Mouse (Mus musculus) cerebellum, postnatal 36 days (tissue): ENCODE data around the gene Rbfox1.

Experiments
- DNase-seq, 2 experiments: peaks; one replicate each; pipeline ENCODE4 v3.0.0; 2021 to 2022; ENCODE audit warnings: mixed read lengths in 2 of 2

The Rbfox1 gene

DNA sequence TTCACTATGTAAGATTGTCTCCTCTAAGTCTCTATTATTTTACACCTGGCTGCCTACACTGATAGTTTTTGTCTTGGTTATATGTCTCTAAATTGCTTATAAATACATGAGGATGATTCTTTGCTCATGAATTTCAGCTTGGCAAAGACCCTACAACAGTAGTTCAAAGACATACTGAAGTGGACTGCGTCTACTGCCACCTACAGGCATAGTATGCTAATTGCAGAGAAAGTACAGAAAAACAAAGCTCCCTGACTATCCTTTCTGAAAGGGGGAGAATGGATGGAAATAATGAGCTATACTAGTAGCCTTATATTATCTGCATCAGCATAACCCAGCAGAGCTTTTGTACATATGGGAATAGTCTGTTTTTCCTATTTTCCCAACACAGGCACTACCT, 1390.7 kb downstream of the Rbfox1 start:
- DNase-seq, result no peak

DNA sequence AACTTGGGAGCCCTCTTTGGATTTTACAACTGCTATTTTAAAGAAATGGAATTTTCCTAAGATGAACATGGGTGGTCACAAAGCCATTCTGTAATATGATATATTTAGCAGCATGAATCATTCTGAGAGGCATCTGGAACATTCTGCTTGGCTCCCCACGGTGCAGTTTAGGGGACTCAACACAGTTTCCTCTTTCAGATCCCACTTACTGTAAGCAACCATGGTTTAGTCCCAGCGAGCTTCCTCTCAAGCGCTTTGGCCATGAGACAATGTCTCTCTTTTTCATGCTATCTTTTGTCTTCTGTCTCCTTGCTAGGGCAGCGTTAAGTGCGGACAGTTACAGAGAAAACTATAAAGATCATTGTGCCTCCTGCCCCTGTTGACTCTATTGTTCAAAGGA, 1394.4 kb downstream of the Rbfox1 start:
- DNase-seq, result peak; percentile 26 to 46

DNA sequence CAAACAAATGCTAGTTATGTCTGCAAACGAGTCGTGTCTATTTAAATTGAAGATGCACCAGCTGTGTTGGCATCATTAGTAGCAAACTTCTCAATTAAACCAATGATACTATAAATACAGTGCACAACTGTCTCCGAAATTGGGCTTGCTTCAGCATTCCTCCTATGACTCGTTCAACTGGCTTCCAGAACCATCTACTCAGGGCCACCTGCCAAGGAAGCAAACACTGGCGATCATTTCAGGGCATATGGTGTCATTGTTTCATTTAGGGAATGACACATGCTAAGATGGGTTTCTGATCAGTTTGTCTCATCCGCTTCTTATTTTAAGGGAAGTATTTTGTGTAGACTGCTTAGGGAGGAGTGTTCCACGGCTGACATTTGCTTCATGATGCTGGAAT, 1397.1 kb downstream of the Rbfox1 start:
- DNase-seq, result peak; percentile 75 to 80

DNA sequence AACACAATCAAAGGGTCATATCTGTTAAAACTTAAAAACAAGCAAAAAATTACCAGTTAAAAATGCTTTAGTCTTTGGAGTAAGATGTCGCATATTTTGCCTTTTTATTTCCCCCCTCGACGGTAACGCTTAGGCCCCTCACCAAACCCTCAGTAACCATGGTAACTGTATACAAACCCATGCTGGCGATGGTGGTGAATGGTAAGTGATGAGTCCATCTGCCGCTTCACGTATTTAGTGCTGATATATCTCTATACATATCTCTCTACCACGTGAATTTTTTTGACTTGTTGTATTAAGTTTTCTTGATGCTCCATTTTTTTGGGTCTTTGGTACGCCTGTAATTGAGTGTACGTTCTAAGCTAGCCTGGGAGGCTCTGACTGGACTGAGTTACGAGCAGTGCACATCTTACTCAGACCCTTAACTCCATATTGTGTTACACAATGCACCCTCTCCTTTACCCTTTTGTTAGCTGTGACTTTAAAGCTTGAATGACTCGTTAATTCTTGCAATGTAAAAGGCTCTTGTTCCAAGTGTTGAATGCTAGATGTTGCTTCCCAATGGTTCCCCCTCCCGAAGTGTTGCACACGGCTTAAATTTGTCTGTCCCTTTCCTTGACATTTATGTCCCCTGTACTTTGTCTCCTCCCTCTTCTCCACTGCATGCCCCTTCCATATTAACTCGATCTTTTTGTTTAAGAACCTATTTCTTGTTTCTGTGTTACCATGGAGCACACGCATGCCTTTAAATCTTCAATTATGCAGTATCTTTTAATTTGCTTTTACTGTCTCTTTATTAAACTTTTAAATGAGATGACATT, 1408.0 kb downstream of the Rbfox1 start:
- no peak for DNase-seq

DNA sequence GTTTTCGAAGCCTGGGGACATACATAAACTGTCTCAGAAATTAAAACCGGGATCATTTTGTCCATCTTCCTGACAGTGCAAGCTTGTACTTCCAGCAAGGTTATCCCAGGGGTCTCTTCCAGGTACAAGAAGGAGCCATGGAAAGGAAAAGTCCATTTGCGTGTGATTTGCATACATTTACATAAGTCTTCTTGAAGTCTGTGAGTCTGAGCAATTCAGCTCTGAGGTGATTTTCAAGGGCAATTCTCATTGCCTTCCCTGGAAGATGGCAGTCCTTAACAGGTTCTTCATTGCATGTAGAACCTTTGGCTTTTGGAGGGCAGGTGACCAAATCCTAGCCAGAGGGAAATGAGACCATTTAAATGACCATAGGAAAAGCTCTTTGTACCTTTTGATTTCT, 1417.3 kb downstream of the Rbfox1 start:
- DNase-seq, result no peak

DNA sequence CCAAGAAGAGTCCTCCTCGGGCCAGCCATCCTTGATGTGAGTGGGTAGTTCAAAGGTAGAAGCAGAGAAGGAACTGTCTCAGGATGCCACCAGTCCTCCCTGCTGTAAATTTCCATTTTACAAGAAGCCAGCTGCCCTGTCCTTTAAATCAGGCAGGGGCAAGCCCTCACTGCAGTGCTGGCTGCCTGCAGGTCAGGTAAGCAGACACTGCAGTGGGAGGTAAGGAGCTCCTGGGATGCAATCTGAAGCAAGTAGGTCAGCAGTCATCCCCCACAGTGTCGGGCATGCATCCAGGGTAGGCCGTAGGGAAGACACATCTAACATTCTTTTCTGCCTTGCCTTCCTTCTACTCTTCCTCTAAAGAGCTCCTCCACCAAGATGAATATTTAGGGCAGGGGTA, 1444.0 kb downstream of the Rbfox1 start:
- DNase-seq, result peak; percentile 62 to 67

DNA sequence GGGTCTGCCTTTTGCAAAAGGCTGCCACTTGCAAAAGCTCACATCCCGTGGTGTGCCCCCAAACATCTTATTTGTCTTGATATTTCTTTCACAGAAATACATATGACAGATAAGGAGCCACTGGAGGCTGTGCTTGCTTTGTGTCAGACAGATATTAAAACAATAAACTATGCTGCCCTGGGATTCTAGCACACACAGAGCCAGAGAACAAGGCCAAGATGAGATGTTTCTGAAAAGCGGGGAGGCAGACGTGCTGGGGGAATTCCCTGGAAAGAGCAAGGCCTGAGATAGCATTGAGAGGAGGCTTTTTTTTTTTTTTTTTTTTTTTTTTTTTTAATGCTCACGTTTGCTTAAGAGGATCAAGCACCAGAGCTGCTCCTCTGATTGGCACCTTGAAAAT, 1456.0 kb downstream of the Rbfox1 start:
- no peak for DNase-seq

DNA sequence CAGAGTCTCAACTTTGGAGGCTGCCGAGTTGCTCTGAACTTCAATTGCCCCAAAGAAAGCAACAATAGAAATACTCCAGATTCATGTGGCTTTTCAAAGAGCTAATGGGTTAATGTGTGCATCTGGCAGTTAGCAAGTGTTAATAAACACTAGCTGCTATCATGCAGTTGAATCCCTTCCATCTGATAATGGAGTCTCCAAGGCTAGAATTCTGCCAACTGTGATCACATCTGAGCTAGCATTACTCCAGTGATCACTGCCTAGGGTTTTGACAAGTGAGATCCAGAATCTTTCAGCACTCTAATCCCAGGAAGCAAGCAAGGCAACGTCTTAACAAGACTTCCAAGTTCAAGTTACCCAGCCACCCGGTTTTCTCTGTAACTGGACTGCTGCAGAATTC, 1460.1 kb downstream of the Rbfox1 start:
- DNase-seq, result no peak

DNA sequence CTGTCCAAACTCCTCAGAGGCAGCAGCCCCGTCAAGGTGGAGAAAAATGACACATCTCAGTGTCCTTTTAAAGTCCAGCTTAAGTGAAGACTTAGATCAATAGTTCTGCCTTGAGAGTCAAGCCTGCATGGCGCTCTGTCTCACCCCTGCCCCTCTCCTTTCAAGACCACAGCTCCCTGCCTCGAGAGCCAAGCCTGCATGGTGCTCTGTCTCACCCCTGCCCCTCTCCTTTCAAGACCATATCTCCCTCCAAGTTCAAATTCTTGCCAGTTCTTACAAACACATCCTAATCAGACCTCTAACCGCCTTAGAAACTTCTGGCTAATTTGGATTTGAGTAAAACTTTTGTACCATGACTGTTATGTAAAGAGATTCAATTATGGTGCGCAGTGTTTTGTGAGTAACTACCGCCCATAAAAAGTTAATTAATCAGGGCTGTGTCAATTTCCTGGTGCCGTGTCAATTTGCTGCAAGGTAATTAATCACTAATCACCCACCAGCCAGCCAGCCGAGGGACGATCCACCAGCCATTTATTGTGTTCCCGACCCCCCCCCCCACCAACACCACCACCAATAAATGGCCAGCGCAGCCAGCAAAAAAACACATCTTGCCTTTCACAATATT, 1461.0 kb downstream of the Rbfox1 start:
- no peak for DNase-seq

DNA sequence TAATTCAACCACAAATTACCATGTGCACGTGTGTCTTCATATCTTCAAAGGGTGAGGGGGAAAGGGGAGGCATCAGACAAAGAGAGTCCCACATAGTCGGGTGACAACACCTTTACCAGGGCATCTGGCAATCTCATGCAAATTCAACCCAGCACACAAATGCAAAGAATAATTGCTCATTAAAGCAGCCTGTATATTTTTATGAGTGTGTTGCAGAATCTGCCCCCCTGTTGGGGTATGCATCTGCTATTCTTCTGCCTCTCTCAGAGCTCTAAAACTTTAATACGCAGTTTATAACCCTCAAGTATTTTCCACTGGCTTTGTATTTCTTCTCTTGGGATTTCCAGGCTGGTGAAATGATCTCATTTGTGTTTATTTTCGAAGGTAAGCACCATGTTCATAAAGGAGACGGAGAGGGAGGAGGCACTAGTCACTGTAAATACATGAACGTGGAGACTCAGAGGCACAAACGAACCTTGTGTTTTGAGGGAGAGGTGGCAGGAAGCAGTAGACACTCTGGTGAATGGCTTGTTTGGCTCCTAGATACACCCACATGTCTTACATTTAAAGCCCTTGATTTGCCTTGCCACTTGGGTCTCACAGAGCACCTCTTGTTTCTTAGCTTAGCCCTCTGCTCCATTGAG, 1462.5 kb downstream of the Rbfox1 start:
- DNase-seq, result no peak

DNA sequence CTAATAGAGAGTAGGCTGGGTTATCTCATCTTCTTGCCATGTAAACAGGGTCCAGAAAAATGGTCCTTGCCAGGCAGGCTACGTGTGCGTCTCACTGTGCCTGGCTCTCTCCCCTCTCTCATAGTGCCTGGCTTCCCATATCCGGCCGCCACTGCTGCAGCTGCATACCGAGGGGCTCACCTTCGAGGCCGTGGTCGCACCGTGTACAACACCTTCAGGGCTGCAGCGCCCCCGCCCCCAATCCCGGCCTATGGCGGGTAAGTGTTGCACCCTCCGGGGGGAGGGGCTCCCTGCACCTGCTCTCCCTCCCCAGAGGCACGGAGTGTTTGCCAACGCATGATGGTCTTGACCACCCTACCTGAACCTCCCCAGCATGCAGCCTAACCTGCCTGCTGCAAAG, 1467.7 kb downstream of the Rbfox1 start:
- no peak for DNase-seq

DNA sequence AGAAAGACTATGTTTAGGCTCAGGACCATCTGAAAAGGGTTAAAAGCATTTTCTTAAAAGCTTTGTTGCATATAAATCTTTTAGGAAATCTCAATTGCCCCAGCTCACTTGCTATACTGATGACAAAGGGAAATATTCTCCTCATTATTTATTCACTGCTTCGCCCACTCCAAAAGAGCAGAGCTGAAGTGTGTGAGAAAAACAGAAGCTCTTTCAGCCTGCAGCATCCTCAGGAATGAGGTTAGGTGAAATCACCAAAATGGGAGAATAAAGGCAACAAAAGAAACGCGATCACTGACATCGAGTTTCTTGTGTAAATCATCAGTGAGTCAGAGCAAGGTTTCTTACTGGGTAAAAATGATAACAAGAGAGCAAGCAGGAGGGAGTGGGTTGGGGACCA, 1469.0 kb downstream of the Rbfox1 start:
- no peak for DNase-seq

DNA sequence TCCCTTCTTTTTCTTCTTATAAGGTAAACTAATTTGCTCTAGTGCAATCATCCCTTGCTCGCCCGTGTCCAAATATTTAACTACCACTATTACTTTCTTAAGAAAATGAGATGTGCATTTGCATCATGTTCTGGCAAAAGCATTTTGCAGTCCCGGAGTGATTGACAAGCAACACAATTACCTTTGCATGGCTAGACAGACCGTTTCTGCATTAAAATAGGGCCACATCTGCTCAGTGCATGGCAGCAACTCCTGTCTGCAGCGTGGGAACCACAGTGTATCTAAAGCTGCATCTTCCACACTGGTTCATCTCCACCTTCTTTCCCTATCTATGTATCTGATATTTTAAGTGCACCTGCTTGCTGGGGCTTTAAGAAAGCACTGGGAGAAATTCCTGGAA, 1473.9 kb downstream of the Rbfox1 start:
- no peak for DNase-seq

DNA sequence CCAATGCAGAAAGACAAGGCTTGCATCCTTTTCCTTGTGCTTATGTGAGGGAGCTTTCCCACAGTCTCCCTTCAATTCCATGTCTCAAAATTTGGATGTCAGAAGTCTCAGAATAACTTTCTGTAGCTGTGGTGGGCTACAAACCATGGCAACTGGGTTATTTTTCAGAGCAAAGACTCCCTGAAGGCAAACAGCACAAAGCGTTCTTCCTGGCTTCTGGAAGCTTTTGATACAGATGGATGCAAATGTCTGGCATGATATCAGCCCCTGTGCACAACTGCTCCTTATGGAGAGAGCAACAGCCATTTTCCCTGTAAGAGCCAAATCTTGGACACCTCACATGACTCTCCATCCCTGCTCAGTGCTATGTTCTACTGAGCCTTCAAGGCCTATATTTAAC, 1475.6 kb downstream of the Rbfox1 start:
- no peak for DNase-seq

DNA sequence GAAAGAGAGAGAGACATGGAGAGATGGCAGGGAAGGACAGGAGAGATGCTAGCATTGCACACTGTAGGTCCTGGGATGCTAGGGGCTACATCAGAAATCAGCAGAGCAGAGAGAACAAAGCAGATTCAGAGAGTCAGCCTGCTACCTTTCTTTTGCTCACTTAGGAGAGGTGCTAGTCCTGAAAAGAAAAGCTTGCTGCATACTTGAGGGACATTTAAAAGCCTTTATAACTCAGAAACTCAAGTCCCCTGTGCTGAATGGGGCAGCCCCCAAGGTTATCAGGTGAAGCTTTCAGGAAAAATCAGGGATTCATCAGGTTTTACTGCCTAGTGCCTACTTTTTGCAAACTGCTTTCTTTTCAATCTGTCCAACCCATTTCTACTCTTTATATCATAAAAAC, 1480.7 kb downstream of the Rbfox1 start:
- no peak for DNase-seq

DNA sequence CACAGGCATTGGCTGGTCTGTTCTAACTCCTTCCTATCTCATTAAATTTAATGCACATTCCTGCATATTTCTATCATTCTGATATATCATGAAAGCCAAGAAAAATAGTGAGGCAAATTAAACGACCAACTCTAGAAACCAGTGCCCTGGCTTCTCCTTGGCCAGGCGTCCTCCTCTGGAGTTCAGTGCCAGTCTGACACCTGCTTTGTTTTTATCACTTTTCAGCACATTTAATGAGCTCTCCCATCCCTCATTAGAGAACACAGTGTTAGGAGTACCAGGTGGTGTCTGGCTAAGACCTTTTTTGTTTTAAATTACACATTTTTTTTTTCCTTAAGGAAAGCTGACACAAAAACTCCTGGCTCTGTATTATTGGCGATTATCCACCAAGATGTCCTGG, 1489.0 kb downstream of the Rbfox1 start:
- no peak for DNase-seq

DNA sequence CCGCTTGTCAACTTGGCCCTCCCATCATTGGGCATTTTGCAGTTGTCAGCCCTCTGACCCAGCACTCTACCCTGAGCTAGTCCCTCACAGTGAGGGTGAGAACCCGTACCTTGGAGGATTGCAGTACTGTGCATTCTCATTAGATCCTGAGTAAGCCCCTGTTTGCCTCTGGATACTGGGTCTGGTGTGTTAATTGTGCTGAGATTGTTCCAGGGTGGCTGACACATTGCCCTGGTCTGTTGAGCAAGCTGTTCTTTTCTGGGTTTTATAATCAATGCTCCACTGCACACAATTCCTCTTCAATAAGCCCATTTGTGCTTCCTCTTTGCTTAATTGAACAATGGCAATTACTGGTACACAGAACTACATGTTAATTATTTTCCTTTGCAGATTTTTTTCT, 1489.5 kb downstream of the Rbfox1 start:
- DNase-seq, result no peak

DNA sequence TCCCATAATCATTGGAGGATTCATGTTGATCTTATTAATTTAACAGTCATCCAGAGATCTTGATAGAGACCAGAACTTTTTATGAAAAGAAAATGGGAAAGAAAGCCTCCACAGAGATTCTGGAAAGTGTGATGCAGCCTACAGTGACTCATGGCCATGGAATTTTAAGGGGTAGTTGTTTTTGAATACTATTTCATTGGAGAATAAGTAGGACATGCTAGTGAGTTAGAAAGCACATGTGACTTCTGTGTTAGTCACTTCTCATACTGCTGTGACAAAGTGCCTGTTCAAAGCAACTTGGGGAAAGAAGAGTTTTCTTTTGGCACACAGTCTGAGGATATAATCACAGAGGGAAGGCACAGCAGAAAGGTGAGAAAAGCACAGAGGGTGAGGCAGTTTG, 1510.9 kb downstream of the Rbfox1 start:
- DNase-seq, result no peak

DNA sequence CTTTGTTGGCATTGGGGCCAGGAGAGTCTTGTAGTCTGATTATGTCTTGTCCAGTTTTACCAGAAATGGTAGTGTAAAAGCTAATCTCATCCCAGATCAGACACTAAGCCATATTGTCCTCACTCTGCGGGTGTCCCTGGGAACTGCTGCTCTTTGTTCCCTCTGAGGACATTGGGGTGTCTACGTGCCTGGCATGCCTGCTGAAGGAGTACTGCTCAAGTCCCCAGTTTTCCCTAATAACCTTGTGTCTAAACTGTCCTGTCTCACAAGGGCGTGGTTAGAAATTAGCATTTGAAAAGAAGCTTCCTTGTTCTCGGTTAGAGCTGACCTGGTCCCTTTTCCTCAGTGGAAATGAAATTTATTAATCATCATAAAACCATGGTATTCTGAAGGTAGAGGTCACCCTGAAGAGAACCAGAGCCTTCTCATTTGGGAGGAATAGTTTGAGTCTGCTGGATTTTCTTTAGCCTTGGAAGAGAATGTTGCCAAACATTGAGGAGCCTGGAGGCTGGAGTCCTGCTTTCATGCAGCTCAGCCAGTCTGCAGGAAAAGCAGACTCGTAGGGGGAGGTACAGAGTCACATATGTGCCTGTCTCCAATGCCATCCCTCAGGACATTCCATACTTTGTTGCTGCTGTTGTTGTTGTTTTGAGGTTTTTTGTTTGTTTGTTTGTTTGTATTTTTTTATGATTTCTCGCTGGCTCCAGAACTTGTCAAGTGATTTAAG, 1519.8 kb downstream of the Rbfox1 start:
- DNase-seq, result peak in 1 of 2 experiments; percentile 15

DNA sequence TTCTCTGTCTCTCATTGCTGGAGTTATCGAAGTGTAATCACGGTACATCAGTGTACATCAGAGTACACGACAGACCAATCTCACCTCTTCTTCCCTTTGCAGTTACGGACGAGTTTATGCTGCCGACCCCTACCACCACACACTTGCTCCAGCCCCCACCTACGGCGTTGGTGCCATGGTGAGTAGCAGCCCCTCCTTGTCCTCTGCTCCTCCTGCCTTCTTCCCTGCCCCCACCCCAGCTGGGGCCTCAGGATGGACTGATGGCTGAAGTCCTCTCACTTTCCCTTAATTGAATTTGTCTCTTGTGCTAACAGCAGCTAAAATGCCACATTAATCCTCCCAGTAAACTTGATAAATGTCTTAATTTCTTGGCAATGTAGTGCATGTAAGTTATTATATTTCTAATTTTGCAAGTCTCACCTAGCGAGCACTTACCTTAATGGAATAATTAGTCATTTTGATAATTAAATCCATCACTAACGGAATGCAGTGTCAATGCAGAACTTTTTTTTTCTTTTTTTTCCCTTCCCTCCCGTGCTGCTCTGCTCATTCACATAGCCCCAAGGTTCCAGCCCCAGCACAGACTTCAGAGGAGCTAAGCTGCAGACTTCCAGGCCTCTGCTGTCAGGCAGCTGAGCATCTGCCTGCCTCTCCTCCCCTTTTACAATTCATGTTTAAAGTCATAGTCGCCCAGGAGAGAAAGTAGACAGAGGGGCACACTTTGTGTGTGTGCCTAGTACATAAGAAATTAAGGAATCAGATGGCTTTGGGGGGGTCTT, 1522.9 kb downstream of the Rbfox1 start:
- DNase-seq, result no peak

DNA sequence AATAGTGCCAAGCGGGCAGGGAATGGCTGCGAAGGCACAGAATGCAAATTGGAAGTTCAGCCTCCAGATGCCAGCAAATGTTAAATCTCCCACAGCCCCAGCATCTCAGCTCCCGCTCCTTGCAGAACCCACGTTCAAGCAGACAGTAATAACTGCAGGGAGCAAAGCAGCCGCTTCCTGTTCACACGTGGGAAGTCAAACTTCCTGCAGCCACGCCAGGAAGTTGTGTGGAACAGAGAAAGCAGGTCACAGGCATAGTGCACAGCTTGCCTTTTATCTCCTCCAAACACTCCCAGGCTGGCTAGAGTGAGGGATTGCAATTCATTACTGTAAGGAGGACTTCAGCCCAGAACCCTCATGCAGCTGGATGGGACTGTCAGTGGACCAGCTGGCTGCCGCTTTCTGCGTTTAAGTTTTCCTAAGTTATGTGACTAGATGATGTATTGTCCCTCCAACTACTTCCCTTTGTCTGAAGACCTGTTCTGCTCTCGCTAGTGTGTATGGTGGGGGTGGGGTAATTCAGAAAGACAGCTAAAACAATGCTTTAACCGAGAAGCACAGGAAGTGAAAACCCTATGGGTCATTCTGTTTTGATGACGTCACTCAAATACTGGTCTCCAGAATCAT, 1534.6 kb downstream of the Rbfox1 start:
- DNase-seq, result peak in 1 of 2 experiments; percentile 13
